1 mouse cellular context compared by ENCODE assay signal in the genomic region with DNA sequence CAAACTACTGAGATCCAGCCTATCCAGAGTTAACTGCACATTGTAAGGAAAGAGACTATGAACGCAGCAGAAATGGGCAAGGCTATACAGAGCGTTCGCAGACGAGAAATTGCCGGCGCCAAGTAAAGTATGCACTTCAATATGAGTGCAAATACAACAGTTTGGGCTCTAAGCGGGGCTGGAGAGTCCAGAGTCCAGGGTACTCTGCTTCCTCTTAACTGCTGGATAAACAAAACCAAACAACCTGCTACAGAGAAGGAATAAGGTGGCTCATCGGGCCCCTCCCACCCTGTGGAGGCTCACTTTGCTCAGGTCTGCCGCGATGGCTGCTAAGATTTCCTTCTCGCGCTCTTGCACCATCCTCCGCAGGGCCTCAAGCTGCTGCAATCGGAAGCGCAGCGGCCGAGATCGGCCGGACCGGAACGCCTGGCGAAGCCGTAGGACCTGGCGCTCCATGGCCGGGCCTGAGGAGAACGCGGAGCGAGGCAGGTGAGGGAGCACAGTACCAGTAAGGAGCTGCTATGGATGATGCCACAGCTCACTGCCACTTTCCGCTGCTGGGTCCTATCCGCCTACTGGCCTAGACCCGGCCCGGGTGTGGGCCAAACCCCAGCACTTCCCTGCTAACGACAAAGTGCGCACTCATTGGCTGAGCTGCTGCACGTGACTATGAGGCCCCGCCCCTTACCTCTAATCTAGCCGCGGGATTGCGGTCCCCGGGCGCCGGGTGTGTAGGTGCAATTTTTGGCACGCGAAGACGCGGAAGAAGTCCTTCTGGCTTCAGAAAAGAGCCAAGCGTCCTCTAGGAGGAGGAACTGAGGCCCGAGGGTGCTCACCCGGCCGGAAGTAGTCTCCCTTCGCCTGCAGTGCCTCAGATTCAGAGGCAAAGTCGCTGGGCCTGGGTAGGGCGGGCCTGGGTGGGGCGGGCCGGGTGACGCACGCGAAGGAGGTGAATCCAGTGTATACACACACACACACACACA.
TF ChIP-seq lines count a peak whose summit lies in the region.

TSS of gene Aldh3a2 (minus strand) at position 914 of the 983 bp plus-strand sequence.

TF ChIP-seq in CH12.LX, 34 proteins besides CTCF, POLR2A, EP300 and RAD21:
- TF ChIP-seq SIN3A (IDR thresholded peaks at IDR 0.05; ENCODE audit: low read length) (peak; percentile 95), ETS1 (conservative IDR thresholded peaks at IDR 0.05; ENCODE audit: low read depth, low read length) (peak; percentile 53), IRF4 (IDR thresholded peaks at IDR 0.05; ENCODE audit: low read depth, low read length) (peak; percentile 64; the same call in 1 of the 2 replicates), MAFK (IDR thresholded peaks at IDR 0.05; ENCODE audit: insufficient replicate concordance, low read length) (no peak), JUN (IDR thresholded peaks at IDR 0.05; ENCODE audit: insufficient read depth, low read depth, low read length) (no peak), UBTF (IDR thresholded peaks at IDR 0.05; ENCODE audit: low read depth, low read length) (peak; percentile 97), ZNF384 (IDR thresholded peaks at IDR 0.05; ENCODE audit: low read depth, low read length) (no peak), CHD2 (IDR thresholded peaks at IDR 0.05; ENCODE audit: low read length) (0 out of 2 replicates have a peak, but pooled peaks have one; percentile 60), ELF1 (IDR thresholded peaks at IDR 0.05; ENCODE audit: low read depth, low read length) (peak; percentile 96), TCF12 (IDR thresholded peaks at IDR 0.05; ENCODE audit: low read depth, low read length) (peak; percentile 97), E2F4 (IDR thresholded peaks at IDR 0.05; ENCODE audit: insufficient replicate concordance, low read depth, low read length) (0 out of 2 replicates have a peak, but pooled peaks have one; percentile 64), MAZ (IDR thresholded peaks at IDR 0.05; ENCODE audit: low read depth, low read length) (peak; percentile 83), SMC3 (IDR thresholded peaks at IDR 0.05; ENCODE audit: low read depth, low read length) (no peak; the same call in 1 of the 2 replicates), GABPA (IDR thresholded peaks at IDR 0.05; ENCODE audit: insufficient replicate concordance, low read depth, low read length) (no peak), ZMIZ1 (IDR thresholded peaks at IDR 0.05; ENCODE audit: low read depth, low read length) (peak; percentile 99), USF2 (conservative IDR thresholded peaks at IDR 0.05; ENCODE audit: low read depth, low read length) (peak; percentile 99), PAX5 (IDR thresholded peaks at IDR 0.05; ENCODE audit: low read length) (no peak), MEF2A (IDR thresholded peaks at IDR 0.05; ENCODE audit: borderline replicate concordance, low read depth, low read length) (peak; percentile 83), MYC (IDR thresholded peaks at IDR 0.05; ENCODE audit: low read depth, low read length) (peak; percentile 77), RCOR1 (conservative IDR thresholded peaks at IDR 0.05; ENCODE audit: low read depth, low read length) (peak; percentile 90), MXI1 (IDR thresholded peaks at IDR 0.05; ENCODE audit: low read depth, low read length) (peak; percentile 65; the same call in 1 of the 2 replicates), BHLHE40 (IDR thresholded peaks at IDR 0.05; ENCODE audit: low read depth, low read length) (peak; percentile 95), MAX (IDR thresholded peaks at IDR 0.05; ENCODE audit: low read length) (peak; percentile 100), USF1 (IDR thresholded peaks at IDR 0.05; ENCODE audit: low read depth, low read length) (peak; percentile 100), ZKSCAN1 (IDR thresholded peaks at IDR 0.05; ENCODE audit: borderline replicate concordance, low read depth, low read length) (no peak; the same call in 1 of the 2 replicates), KAT2A (IDR thresholded peaks at IDR 0.05; ENCODE audit: insufficient replicate concordance, low read length) (peak; percentile 72; the same call in 1 of the 2 replicates), POLR2AphosphoS2 (IDR thresholded peaks at IDR 0.05; ENCODE audit: low read depth, low read length) (peak; percentile 97), TBP (conservative IDR thresholded peaks at IDR 0.05; ENCODE audit: low read depth, low read length) (peak; percentile 96), JUND (conservative IDR thresholded peaks at IDR 0.05; ENCODE audit: low read depth, low read length) (no peak), ZC3H11A (IDR thresholded peaks at IDR 0.05; ENCODE audit: low read depth, low read length) (no peak), NRF1 (IDR thresholded peaks at IDR 0.05; ENCODE audit: low read depth, low read length) (peak; percentile 60), CHD1 (IDR thresholded peaks at IDR 0.05; ENCODE audit: low read depth, low read length) (peak; percentile 72; the same call in 1 of the 2 replicates), HCFC1 (IDR thresholded peaks at IDR 0.05; ENCODE audit: low read depth, low read length) (peak; percentile 69), NELFE (IDR thresholded peaks at IDR 0.05; ENCODE audit: low read depth, low read length) (peak; percentile 99)
